Mouse (Mus musculus) liver, embryonic 16.5 days (tissue): ENCODE measurements around the gene Pctp. TPM values are rescaled to one million over a fixed set of nuclear protein-coding genes. Genes with fewer than 3 reads are reported as not detected.
A peak's percentile ranks its signal among the peaks of the same experiment; 100 is the strongest.

ENCODE experiments used
- ATAC-seq: fragments of 200-750 bp; cut with Nextera tagmentation; 2 replicates; pipeline ENCODE4 v1.8.0; 2017; ENCODE audit warnings: low read depth, mild to moderate bottlenecking, moderate number of reproducible peaks, moderate library complexity
- H3K27ac ChIP-seq: fragments of 300-500 bp; sonication (generic); 2 replicates; pipeline ENCODE4 v1.5.1; 2014; ENCODE audit warnings: mild to moderate bottlenecking, low read length
- H3K27me3 ChIP-seq: fragments of 300-500 bp; sonication (generic); 2 replicates; pipeline ENCODE4 v1.6.1; 2014; ENCODE audit warnings: low read depth, low read length, mixed read lengths; ENCODE audit not compliant: control insufficient read depth, insufficient read depth
- H3K36me3 ChIP-seq: fragments of 300-500 bp; sonication (generic); 2 replicates; pipeline ENCODE4 v1.6.1; 2014; ENCODE audit warnings: mild to moderate bottlenecking; ENCODE audit not compliant: control insufficient read depth, insufficient read depth
- H3K4me1 ChIP-seq: fragments of 300-500 bp; sonication (generic); 2 replicates; pipeline ENCODE4 v1.6.1; 2014; ENCODE audit warnings: low read depth, low read length, mixed read lengths; ENCODE audit not compliant: control insufficient read depth
- H3K4me2 ChIP-seq: fragments of 300-500 bp; sonication (generic); 2 replicates; pipeline ENCODE4 v1.6.1; 2014; ENCODE audit warnings: low read depth, low read length, mixed read lengths
- H3K4me3 ChIP-seq: fragments of 300-500 bp; sonication (generic); 2 replicates; pipeline ENCODE4 v1.5.1; 2014; ENCODE audit warnings: low read depth, mild to moderate bottlenecking, low read length
- H3K9ac ChIP-seq: fragments of 300-500 bp; sonication (generic); 2 replicates; pipeline ENCODE4 v1.6.1; 2014; ENCODE audit warnings: low read depth, low read length
- H3K9me3 ChIP-seq: fragments of 300-500 bp; sonication (generic); replicated peaks from 2 replicates; pipeline ENCODE4 v1.6.1; 2016; ENCODE audit warnings: low read length; ENCODE audit not compliant: control insufficient read depth
- WGBS: fragments of 180-500 bp; shearing (Covaris S2); extraction: QIAGEN DNeasy Blood & Tissue Kit; methylation state at CpG from one replicate; pipeline ENCODE4 v1.1.7; 2014; ENCODE audit not compliant: insufficient replicate concordance; 5-methylcytosine and 5-hydroxymethylcytosine counted together
- polyA plus RNA-seq: library from polyadenylated mRNA; unstranded; fragments of >200 nt; fragmentation: Nextera tagmentation; extraction: Ambion mirVana; gene quantifications from 2 replicates; pipeline ENCODE4 v1.2.1, GENCODE M21; 2015

The Pctp gene
- polyA plus RNA-seq, 1 experiment from 2014 or later = 17.5 TPM

- WGBS = 62% methylated on average over 10 of the region's 10 CpGs
- Histone ChIP-seq H3K27ac (no peak overlapping the region), H3K36me3 (no peaks in the 10 kb centered on the region), H3K4me3 (peak overlapping the region; percentile 63), H3K4me1 (peaks cover 11% of the 10 kb centered on the region), H3K9ac (no peak overlapping the region; the same call in 1 of the 2 replicates), H3K27me3 (no peaks in the 10 kb centered on the region), H3K9me3 (no peaks in the 10 kb centered on the region), H3K4me2 (peak overlapping the region; percentile 73)
- no peak for ATAC-seq
Observed at GRCm38 (mm10) chr11:90001396-90002230, 1.1 kb downstream of the Pctp start.

- Histone ChIP-seq H3K9ac (no peak overlapping the region), H3K27me3 (no peaks in the 10 kb centered on the region), H3K27ac (no peak overlapping the region), H3K36me3 (no peaks in the 10 kb centered on the region), H3K4me3 (no peak overlapping the region), H3K4me2 (no peak overlapping the region), H3K4me1 (peaks cover 11% of the 10 kb centered on the region), H3K9me3 (no peaks in the 10 kb centered on the region)
- no peak for ATAC-seq
- 71% methylated on average over 4 of the region's 4 CpGs for WGBS
Observed at GRCm38 (mm10) chr11:90000666-90001065, 2.0 kb downstream of the Pctp start.

DNA sequence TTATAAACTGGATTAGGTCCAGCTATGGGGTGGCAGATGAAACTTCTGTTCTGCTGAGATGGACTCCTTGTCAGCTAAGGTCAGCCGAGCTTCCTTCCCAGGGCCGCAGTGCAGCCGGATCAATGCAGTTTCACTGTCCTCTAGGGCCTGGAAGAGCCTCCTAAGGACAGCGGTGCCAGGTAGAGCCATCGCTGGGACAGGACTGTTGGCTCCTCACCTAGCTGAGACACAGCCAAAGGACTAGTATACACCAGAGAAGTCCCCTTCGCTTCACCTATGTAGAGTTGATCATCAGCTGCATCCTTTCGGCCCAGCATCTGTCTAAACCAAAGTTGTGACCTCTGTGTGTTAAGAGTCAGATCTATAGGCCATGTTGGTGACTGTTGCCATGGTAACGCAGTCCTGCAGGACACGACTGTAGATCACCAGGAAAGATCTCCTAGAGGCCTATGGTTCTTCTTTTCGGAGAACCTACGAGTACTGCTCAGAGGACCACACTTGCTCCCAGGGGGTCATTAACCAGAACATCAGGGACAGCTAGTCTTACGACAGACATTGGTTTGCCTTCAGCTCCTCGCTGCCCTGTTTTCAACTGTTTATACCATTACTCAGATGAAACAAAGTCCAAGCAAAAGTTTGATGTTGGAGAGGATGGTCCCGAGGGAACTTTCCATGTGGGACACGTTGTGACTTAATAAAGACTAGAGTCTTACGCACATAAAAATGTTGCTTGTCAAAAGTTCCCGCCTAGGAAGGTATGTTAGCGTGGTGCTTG lies 3.5 kb downstream of the Pctp start:
- Histone ChIP-seq H3K36me3 (no peaks in the 10 kb centered on the region), H3K4me3 (no peak overlapping the region), H3K9me3 (no peaks in the 10 kb centered on the region), H3K4me1 (peaks cover 11% of the 10 kb centered on the region), H3K27ac (no peak overlapping the region), H3K9ac (no peak overlapping the region), H3K27me3 (no peaks in the 10 kb centered on the region), H3K4me2 (no peak overlapping the region)
- WGBS = 78% methylated on average over 18 of the region's 18 CpGs
- no peak for ATAC-seq

DNA sequence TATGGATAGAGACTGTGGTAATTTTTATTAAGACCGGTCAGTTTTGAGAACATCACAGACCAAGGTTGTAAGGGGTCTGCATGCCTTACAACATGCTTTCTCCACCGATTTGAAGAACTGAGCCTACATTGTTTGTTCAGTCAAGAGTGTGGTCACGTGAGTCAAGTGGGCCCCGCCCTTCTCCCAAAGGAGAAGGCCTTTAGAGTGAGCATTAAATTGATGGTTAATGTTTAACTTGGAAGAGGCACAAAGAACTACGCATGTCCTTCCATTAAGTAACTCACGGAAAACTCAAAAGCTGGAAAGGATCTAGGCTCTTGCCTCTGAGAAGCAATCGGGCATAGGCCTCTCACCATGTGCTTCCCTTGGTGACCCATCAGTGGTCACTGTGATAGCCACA lies 5.8 kb downstream of the Pctp start:
- H3K27me3 ChIP-seq = no peaks in the 10 kb centered on the region
- H3K4me1 ChIP-seq = peaks cover 7% of the 10 kb centered on the region
- no peak overlapping the region for H3K4me3 ChIP-seq
- no peak overlapping the region for H3K27ac ChIP-seq
- no peaks in the 10 kb centered on the region for H3K36me3 ChIP-seq
- H3K4me2 ChIP-seq = no peak overlapping the region
- no peaks in the 10 kb centered on the region for H3K9me3 ChIP-seq
- no peak overlapping the region for H3K9ac ChIP-seq
- 63% methylated on average over 7 of the region's 7 CpGs for WGBS
- peak; percentile 35; the same call in 1 of the 2 replicates for ATAC-seq

DNA sequence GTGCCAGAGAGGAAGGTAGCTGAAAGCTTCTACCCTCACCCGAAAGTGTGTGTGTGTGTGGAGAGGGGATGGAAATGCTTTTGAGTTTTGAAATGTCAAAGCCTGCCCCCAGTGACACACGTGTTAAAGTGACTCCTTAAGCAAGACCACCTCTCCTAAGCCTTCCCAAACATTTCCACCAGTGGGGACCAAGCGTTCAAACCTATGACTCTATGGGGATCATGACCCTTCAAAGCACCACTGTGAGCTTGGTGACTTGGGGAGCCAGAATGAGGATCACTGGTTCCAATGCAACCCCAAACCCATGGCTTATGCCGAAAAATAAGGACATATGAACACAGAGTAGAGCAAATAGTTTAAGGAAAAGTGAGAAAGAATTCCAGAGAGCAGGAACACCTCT lies 6.3 kb downstream of the Pctp start:
- peak overlapping the region; percentile 6; the same call in 1 of the 2 replicates for H3K27ac ChIP-seq

GRCm38 (mm10) chr11:89995596-89995995 lies 7.1 kb downstream of the Pctp start:
- Histone ChIP-seq H3K9me3 (no peaks in the 10 kb centered on the region), H3K27me3 (no peaks in the 10 kb centered on the region), H3K27ac (no peak overlapping the region; the same call in 1 of the 2 replicates), H3K4me2 (no peak overlapping the region), H3K4me3 (no peak overlapping the region), H3K9ac (no peak overlapping the region), H3K36me3 (no peaks in the 10 kb centered on the region), H3K4me1 (no peaks in the 10 kb centered on the region)
- ATAC-seq = 0 out of 2 replicates have a peak, but pooled peaks have one; percentile 6
- 60% methylated on average over 5 of the region's 5 CpGs for WGBS

More for the DNA sequence above, 6.3 kb downstream of the Pctp start:
- H3K4me1 ChIP-seq = peaks cover 3% of the 10 kb centered on the region
- no peak overlapping the region for H3K4me2 ChIP-seq
- no peak for ATAC-seq
- 62% methylated on average over 4 of the region's 4 CpGs for WGBS
- no peaks in the 10 kb centered on the region for H3K9me3 ChIP-seq
- no peak overlapping the region for H3K9ac ChIP-seq
- H3K36me3 ChIP-seq = no peaks in the 10 kb centered on the region
- H3K27me3 ChIP-seq = no peaks in the 10 kb centered on the region
- no peak overlapping the region for H3K4me3 ChIP-seq

DNA sequence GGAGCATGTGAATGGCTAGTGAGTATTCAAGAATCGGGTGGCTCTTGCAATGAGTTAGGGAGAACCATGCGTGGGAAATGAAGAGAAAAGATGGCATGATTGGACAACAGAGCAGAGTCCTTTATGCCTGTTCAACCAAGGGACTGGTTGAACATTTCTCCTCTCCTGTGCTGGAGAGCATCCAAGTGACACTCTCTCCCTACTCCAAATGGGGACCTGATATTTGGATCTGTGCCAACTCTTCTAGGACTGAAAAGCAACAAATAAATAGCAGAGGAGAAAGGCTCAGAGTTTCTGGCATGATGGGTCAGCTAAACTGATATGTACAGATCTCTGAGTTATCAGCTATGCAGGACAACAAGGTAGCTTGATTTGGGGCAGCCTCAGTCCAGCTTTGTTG lies 8.0 kb downstream of the Pctp start:
- Histone ChIP-seq H3K27ac (peak overlapping the region; percentile 37; the same call in 1 of the 2 replicates), H3K4me2 (no peak overlapping the region), H3K9me3 (no peaks in the 10 kb centered on the region), H3K27me3 (no peaks in the 10 kb centered on the region), H3K36me3 (no peaks in the 10 kb centered on the region), H3K4me3 (no peak overlapping the region), H3K4me1 (no peaks in the 10 kb centered on the region), H3K9ac (no peak overlapping the region)
- 64% methylated on average over 2 of the region's 2 CpGs for WGBS
- ATAC-seq = peak; percentile 30; the same call in 1 of the 2 replicates

DNA sequence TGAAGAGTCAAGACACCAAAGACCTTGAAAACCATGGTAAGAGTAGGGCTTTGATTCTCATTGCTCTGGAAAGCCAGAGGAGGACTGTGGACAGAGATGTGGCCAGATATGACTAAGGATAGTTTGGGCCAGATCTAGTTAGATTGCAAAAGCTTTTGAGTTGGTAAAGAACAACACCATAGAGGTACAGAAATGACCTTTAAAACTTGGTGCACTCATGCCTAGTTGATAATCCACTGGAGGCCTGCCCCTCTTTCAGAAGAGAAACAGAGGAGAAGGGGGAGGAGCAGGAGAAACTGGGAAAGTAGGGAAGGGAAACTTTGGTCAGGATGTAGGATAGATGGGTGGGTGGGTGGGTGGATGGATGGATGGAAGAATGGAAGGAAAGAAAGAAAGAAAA lies 11.0 kb downstream of the Pctp start:
- ATAC-seq = peak; percentile 48
- Histone ChIP-seq H3K4me2 (no peak overlapping the region), H3K36me3 (no peaks in the 10 kb centered on the region), H3K27ac (no peak overlapping the region), H3K9ac (no peak overlapping the region), H3K4me1 (no peaks in the 10 kb centered on the region), H3K27me3 (no peaks in the 10 kb centered on the region), H3K4me3 (no peak overlapping the region), H3K9me3 (no peaks in the 10 kb centered on the region)
